Mouse (Mus musculus) lung, postnatal 0 days (tissue): Measurements from ENCODE around the gene Dclk1.

Source experiments
- CTCF ChIP-seq: IDR thresholded peaks from 2 replicates; pipeline ENCODE4 v1.5.1; 2016; ENCODE audit warnings: antibody characterized with exemption, mild to moderate bottlenecking
- EP300 ChIP-seq: IDR thresholded peaks from 2 replicates; pipeline ENCODE4 v1.6.1; 2016; ENCODE audit warnings: antibody characterized with exemption, mild to moderate bottlenecking, control low read depth

DNA sequence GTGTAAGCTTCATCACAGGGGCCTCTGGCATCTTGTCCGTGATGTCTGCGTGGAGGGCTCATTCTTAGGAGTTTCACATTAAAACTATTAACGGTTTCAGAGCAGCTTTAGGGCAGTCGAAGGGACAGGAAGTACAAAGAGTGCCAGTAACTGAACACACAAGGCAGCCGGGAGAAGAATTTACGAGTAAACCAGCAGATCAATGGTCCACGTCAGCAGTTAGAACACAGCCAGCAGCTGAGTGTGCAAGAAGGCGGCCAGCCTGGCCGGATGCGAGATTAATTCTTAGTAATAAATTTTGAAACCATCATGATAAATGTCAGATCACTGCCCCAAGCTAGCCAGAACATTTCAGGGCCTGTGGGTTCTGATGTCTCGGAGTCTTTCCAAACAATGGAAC is 94.7 kb downstream of the Dclk1 start:
- no peak for TF ChIP-seq EP300
- no peak for TF ChIP-seq CTCF
